ENCODE assay signal across 9 mouse cellular contexts in the genomic region with DNA sequence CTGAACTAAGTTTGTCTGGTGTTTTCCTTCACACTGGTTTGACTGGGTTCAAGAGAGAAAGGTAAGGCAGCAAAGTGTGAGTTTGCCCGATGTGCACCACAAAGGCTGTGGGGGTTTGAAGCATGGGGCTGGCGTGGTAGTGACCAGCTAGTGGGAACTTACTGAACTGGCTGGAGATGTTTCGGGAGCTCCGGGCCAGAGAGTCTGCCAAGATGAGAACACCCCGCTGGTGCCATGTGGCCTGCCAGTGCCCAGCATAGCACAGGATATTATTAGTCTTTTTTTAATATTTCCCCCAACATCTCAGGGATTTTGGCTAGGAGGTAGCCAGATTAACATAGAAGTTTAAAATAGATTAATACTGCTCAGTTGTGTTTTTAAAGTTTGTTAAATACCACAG. TPM values are rescaled to one million over a fixed set of nuclear protein-coding genes. Genes with fewer than 3 reads are reported as not detected.
DNase-seq lines count a peak whose midpoint lies in the region; ATAC-seq and TF ChIP-seq lines count a peak whose summit lies in the region.
"Had no signal": no experiment of that assay in that cellular context is flagged by ENCODE, and none has a peak within 500 bp of the region (broad histone marks: within the 10 kb centered on the region; RNA-seq: fewer than 3 reads in every experiment).

No protein-coding gene starts in this region.

- H3K9ac ChIP-seq in limb, embryonic 12.5 days (replicated peaks): no peak overlapping the region
- H3K9ac ChIP-seq: midbrain, embryonic 12.5 days had no signal

- no peak overlapping the region for H3K27ac ChIP-seq in kidney, adult 2 months (ENCODE audit: insufficient read depth, low read depth, low read length)
- no peak overlapping the region for H3K27ac ChIP-seq in limb, embryonic 12.5 days
- H3K27ac ChIP-seq: midbrain, embryonic 12.5 days had no signal

- TF ChIP-seq CTCF in kidney, adult 2 months (conservative IDR thresholded peaks at IDR 0.05; ENCODE audit: insufficient read depth, insufficient read length, low read depth, low read length): no peak

- 0 out of 2 replicates have a peak, but pooled peaks cover 6% of the 10 kb centered on the region for H3K9me3 ChIP-seq in limb, embryonic 12.5 days
- H3K9me3 ChIP-seq: midbrain, embryonic 12.5 days had no signal

- no peaks in the 10 kb centered on the region for H3K36me3 ChIP-seq in kidney, adult 2 months (ENCODE audit: control insufficient read depth, insufficient read depth, low read length)
- H3K36me3 ChIP-seq in limb, embryonic 12.5 days: no peaks in the 10 kb centered on the region; the same call in 1 of the 2 replicates
- H3K36me3 ChIP-seq: midbrain, embryonic 12.5 days had no signal

- 11% methylated on average over 5 of the region's 5 CpGs for WGBS in kidney, adult 2 months
- WGBS in limb, embryonic 12.5 days: 15% methylated on average over 5 of the region's 5 CpGs

- DNase-seq in kidney, adult 2 months: no peak
- DNase-seq in kidney, postnatal 4 days: no peak
- DNase-seq in cerebellum, adult 11-12 months: peak; percentile 81
- DNase-seq in cerebellum, postnatal 10 days: peak; percentile 76 to 85
- no peak for DNase-seq in adrenal gland, adult 18-20 months (ENCODE audit: low spot score in 2 of 2)
- DNase-seq: gastrocnemius, postnatal 25 days had no signal

- H3K4me3 ChIP-seq in kidney, adult 2 months (ENCODE audit: insufficient read depth, low read depth, low read length): peak overlapping the region; percentile 29
- no peak overlapping the region for H3K4me3 ChIP-seq in limb, embryonic 12.5 days (replicated peaks)
- H3K4me3 ChIP-seq: midbrain, embryonic 12.5 days had no signal

- peak overlapping the region; percentile 9; the same call in 1 of the 2 replicates for H3K4me2 ChIP-seq in limb, embryonic 12.5 days
- H3K4me2 ChIP-seq: midbrain, embryonic 12.5 days had no signal

- no peak for TF ChIP-seq POLR2A in kidney, adult 2 months (IDR thresholded peaks at IDR 0.05; ENCODE audit: low read depth, low read length)

- H3K4me1 ChIP-seq in kidney, adult 2 months (ENCODE audit: control insufficient read depth, insufficient read depth, low read length): peaks cover 2% of the 10 kb centered on the region; the same call in 1 of the 2 replicates
- H3K4me1 ChIP-seq in limb, embryonic 12.5 days (replicated peaks): no peaks in the 10 kb centered on the region
- H3K4me1 ChIP-seq: midbrain, embryonic 12.5 days had no signal

- no peaks in the 10 kb centered on the region for H3K27me3 ChIP-seq in kidney, adult 2 months (replicated peaks; ENCODE audit: control insufficient read depth, insufficient read depth, low read length)
- H3K27me3 ChIP-seq in limb, embryonic 12.5 days: no peaks in the 10 kb centered on the region
- H3K27me3 ChIP-seq: midbrain, embryonic 12.5 days had no signal

- ATAC-seq in limb, embryonic 12.5 days (ENCODE audit: insufficient number of reproducible peaks, insufficient read depth, low FRiP score, low TSS enrichment, low read depth): no peak
- ATAC-seq in megakaryocyte, adult 5-6 weeks (ENCODE audit: poor library complexity, severe bottlenecking): no peak

RNA-seq across cellular contexts. Expression of gene Dedd, which starts 8.8 kb away (rescaled TPM):
- polyA plus RNA-seq in kidney, adult 2 months (2012; rRNA removed): 46.7 and 48.6 TPM in 2 replicates
- polyA plus RNA-seq in limb, embryonic 12.5 days (2016; fragmentation: Nextera tagmentation; extraction: Ambion mirVana): 59.2 and 62.9 TPM in 2 replicates
- total RNA-seq in megakaryocyte, adult 5-6 weeks (2015): 22.4 and 23.6 TPM in 2 replicates
- total RNA-seq in megakaryocyte, adult 5-6 weeks (2017): 12.1 and 13.1 TPM in 2 replicates
- total RNA-seq in adrenal gland, adult 18-20 months (2021): 10 to 100 TPM; 38.1 to 38.3 TPM

RNA-seq across cellular contexts. Expression of gene Nit1, which starts 25.3 kb away (rescaled TPM):
- polyA plus RNA-seq in kidney, adult 2 months (2012; rRNA removed): 207 and 209 TPM in 2 replicates
- 43.8 and 43.9 TPM in 2 replicates for polyA plus RNA-seq in limb, embryonic 12.5 days (2016; fragmentation: Nextera tagmentation; extraction: Ambion mirVana)
- total RNA-seq in megakaryocyte, adult 5-6 weeks (2015): 6.5 and 9.7 TPM in 2 replicates
- 37.1 and 39.2 TPM in 2 replicates for total RNA-seq in megakaryocyte, adult 5-6 weeks (2017)
- 10 to 100 TPM; 68.9 to 71.0 TPM for total RNA-seq in adrenal gland, adult 18-20 months (2021)

RNA-seq across cellular contexts. Expression of gene Pfdn2, which starts 25.3 kb away (rescaled TPM):
- polyA plus RNA-seq in kidney, adult 2 months (2012; rRNA removed): 17.1 and 37.0 TPM in 2 replicates
- 123 and 128 TPM in 2 replicates for polyA plus RNA-seq in limb, embryonic 12.5 days (2016; fragmentation: Nextera tagmentation; extraction: Ambion mirVana)
- total RNA-seq in megakaryocyte, adult 5-6 weeks (2015): 26.1 and 38.4 TPM in 2 replicates
- total RNA-seq in megakaryocyte, adult 5-6 weeks (2017): 16.0 and 27.3 TPM in 2 replicates
- total RNA-seq in adrenal gland, adult 18-20 months (2021): 100 to 1,000 TPM; 137 to 168 TPM

RNA-seq across cellular contexts. Expression of gene Ufc1, which starts 25.3 kb away (rescaled TPM):
- 43.1 and 59.5 TPM in 2 replicates for polyA plus RNA-seq in kidney, adult 2 months (2012; rRNA removed)
- 108 and 111 TPM in 2 replicates for polyA plus RNA-seq in limb, embryonic 12.5 days (2016; fragmentation: Nextera tagmentation; extraction: Ambion mirVana)
- 95.3 and 105 TPM in 2 replicates for total RNA-seq in megakaryocyte, adult 5-6 weeks (2015)
- 54.6 and 78.6 TPM in 2 replicates for total RNA-seq in megakaryocyte, adult 5-6 weeks (2017)
- 100 to 1,000 TPM; 147 to 168 TPM for total RNA-seq in adrenal gland, adult 18-20 months (2021)

RNA-seq across cellular contexts. Expression of gene Usp21, which starts 32.4 kb away (rescaled TPM):
- 47.8 and 53.4 TPM in 2 replicates for polyA plus RNA-seq in kidney, adult 2 months (2012; rRNA removed)
- 132 and 134 TPM in 2 replicates for polyA plus RNA-seq in limb, embryonic 12.5 days (2016; fragmentation: Nextera tagmentation; extraction: Ambion mirVana)
- 41.1 and 41.9 TPM in 2 replicates for total RNA-seq in megakaryocyte, adult 5-6 weeks (2015)
- total RNA-seq in megakaryocyte, adult 5-6 weeks (2017): 20.2 and 28.9 TPM in 2 replicates
- 10 to 100 TPM; 38.5 to 41.8 TPM for total RNA-seq in adrenal gland, adult 18-20 months (2021)

Comparison
In these comparisons a context has a peak if more than half of its experiments do, and no peak if none do; other contexts are left out.
1. DNase-seq: peak in cerebellum, adult 11-12 months (single experiment) and cerebellum, postnatal 10 days (2 of 2); none in kidney, adult 2 months (single experiment), kidney, postnatal 4 days (0 of 2) and adrenal gland, adult 18-20 months (0 of 2).